Mouse (Mus musculus): ENCODE data around the gene 0610030E20Rik. TPM values are rescaled to one million over a fixed set of nuclear protein-coding genes. Genes with fewer than 3 reads are reported as not detected.

The 0610030E20Rik gene
- polyA plus RNA-seq (2016; fragmentation: Nextera tagmentation; extraction: Ambion mirVana) = 30.0 and 33.0 TPM in 2 replicates

DNA sequence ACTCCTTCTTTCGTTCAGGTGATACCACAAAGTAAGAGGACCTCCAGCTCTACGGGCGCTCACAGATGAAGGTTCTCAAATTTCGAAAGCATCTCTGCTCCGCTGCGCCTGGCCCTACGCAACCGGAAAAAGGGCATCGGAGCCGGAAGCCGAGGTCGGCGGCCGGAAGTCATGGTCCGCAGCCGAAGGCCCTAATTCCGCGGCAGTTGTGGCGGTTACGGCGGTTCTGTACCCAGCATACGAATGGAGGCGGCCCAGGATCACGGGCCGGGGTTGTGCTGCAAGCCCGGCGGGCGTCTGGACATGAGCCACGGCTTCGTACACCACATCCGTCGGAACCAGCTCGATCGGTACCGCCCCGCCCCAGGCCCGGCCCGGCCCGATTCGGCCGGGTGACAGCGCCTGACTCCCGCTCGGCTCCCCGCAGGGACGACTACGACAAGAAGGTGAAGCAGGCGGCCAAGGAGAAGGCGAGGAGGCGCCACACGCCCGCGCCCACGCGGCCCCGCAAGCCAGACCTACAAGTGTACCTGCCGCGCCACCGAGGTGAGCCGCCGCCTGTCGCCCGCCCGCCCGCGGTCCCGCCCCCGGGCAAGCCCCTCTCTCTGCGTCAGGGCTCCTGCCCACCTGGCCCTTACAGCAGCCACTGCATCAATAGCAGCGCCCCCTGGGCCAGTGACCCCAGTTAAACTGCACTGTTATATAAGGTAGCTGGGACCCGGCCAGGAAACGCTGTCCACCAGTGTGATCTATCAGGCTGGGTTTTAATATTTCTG lies at the start of gene 0610030E20Rik:
0610030E20Rik (plus strand) TSS at position 152 of the 776 bp plus-strand sequence.
- peak within 1 kb of the TSS; percentile 92 for H3K27ac ChIP-seq

DNA sequence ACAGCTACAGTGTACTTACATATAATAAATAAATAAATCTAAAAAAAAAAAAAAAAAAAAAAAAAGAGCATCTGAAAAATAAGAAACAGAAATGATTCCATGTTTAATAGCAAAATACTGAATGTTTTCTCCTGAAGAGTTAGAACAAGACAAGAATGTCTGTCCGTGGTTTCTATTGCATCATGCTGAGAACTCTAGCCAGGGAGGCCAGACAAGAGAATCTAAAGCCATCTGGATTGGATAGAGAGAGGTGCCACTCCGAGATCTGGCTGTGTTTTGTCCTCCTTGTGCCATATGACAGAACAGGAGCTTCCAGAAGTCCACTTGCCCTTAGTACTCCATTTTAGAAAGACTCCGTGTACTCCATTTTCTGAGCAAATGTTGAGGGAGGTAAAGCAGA lies 49.3 kb upstream of the 0610030E20Rik start:
- ATAC-seq (ENCODE audit: insufficient number of reproducible peaks, insufficient read depth, low FRiP score, low TSS enrichment) = no peak
- H3K4me3 ChIP-seq = no peak overlapping the region
- no peaks in the 10 kb centered on the region for H3K4me1 ChIP-seq
- no peak overlapping the region for H3K4me2 ChIP-seq (replicated peaks)
- H3K9ac ChIP-seq = no peak overlapping the region
- H3K27me3 ChIP-seq = no peaks in the 10 kb centered on the region
- 70% methylated on average over 3 of the region's 3 CpGs for WGBS
- H3K36me3 ChIP-seq = no peaks in the 10 kb centered on the region
- no peaks in the 10 kb centered on the region for H3K9me3 ChIP-seq
- H3K27ac ChIP-seq = no peak overlapping the region

More for the DNA sequence above, at the start of gene 0610030E20Rik:
- peak within 1 kb of the TSS; percentile 94 for H3K9ac ChIP-seq
- H3K4me3 ChIP-seq = peak within 1 kb of the TSS; percentile 68
- H3K4me2 ChIP-seq (replicated peaks) = peak within 1 kb of the TSS; percentile 78
- WGBS = under 1% methylated on average over 72 of the region's 72 CpGs
- ATAC-seq (ENCODE audit: insufficient number of reproducible peaks, insufficient read depth, low FRiP score, low TSS enrichment) = peak; percentile 39
- no peaks in the 10 kb centered on the region for H3K27me3 ChIP-seq
- peaks cover 16% of the 10 kb centered on the region for H3K36me3 ChIP-seq
- H3K4me1 ChIP-seq = peaks cover 29% of the 10 kb centered on the region
- H3K9me3 ChIP-seq = no peaks in the 10 kb centered on the region

DNA sequence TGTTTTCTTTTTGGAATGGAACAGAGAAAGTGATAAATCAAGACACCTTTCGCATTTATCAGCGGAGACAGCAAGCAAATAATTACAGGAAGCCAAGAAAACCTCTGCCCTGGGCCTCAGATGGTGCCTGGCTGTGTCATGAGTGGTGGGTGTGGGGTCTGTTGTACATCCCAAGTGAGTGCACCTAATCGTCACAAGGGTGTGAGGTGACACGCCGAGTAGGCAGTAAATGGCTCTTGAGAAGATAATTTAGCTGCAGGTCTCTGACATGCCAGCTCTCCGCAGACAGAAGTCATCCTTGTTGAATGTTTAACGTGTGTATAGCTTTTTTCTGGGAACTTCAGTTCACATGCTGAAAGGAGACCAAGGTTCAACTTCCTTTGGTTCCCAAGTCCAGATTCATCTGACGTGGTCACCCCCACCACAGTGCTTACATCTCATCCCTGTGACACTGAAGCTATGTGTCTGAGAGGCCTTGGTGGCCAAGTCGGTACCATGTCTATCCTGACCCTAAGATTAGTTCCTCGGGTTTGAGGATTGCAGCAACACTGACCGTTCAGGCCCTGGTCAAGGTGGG lies 44.7 kb upstream of the 0610030E20Rik start:
- no peak for ATAC-seq (ENCODE audit: insufficient number of reproducible peaks, insufficient read depth, low FRiP score, low TSS enrichment)
- no peaks in the 10 kb centered on the region for H3K9me3 ChIP-seq
- WGBS = 87% methylated on average over 11 of the region's 11 CpGs
- H3K27ac ChIP-seq = no peak overlapping the region
- H3K4me2 ChIP-seq (replicated peaks) = no peak overlapping the region
- H3K27me3 ChIP-seq = no peaks in the 10 kb centered on the region
- no peak overlapping the region for H3K4me3 ChIP-seq
- peaks cover 7% of the 10 kb centered on the region for H3K4me1 ChIP-seq
- no peaks in the 10 kb centered on the region for H3K36me3 ChIP-seq
- H3K9ac ChIP-seq = no peak overlapping the region

- Histone ChIP-seq H3K9ac (no peak overlapping the region), H3K36me3 (no peaks in the 10 kb centered on the region), H3K9me3 (no peaks in the 10 kb centered on the region), H3K27me3 (no peaks in the 10 kb centered on the region), H3K27ac (no peak overlapping the region), H3K4me3 (no peak overlapping the region), H3K4me1 (peaks cover 7% of the 10 kb centered on the region), H3K4me2 (replicated peaks) (no peak overlapping the region)
- ATAC-seq (ENCODE audit: insufficient number of reproducible peaks, insufficient read depth, low FRiP score, low TSS enrichment) = no peak
- WGBS = 42% methylated on average over 9 of the region's 9 CpGs
Measured at GRCm38 (mm10) chr6:72303510-72303909, 43.6 kb upstream of the 0610030E20Rik start.

DNA sequence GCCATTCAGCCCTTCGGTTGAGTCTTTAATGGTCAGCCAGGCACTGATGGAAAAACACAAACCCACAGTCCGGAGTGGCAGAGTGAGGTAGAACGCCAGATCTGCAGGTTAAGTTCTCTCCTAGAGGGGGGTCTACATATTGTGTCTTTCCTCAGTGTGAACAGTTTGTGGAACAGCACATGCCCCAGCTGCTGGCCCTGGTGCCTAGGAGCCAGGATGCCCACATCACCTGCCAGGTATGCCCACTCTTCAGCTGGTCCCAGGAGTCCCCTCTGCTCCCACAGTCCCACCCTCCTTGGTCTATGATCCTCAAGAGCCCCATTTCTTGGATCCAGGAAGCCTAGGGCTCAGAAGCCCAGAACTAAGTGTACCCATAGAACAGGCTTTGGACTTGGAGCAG lies 34.9 kb upstream of the 0610030E20Rik start:
- Histone ChIP-seq H3K36me3 (peaks cover 23% of the 10 kb centered on the region), H3K9ac (no peak overlapping the region), H3K9me3 (no peaks in the 10 kb centered on the region), H3K4me1 (no peaks in the 10 kb centered on the region), H3K4me3 (no peak overlapping the region), H3K4me2 (replicated peaks) (no peak overlapping the region), H3K27ac (no peak overlapping the region), H3K27me3 (no peaks in the 10 kb centered on the region)
- 88% methylated on average over 3 of the region's 3 CpGs for WGBS
- ATAC-seq (ENCODE audit: insufficient number of reproducible peaks, insufficient read depth, low FRiP score, low TSS enrichment) = no peak

DNA sequence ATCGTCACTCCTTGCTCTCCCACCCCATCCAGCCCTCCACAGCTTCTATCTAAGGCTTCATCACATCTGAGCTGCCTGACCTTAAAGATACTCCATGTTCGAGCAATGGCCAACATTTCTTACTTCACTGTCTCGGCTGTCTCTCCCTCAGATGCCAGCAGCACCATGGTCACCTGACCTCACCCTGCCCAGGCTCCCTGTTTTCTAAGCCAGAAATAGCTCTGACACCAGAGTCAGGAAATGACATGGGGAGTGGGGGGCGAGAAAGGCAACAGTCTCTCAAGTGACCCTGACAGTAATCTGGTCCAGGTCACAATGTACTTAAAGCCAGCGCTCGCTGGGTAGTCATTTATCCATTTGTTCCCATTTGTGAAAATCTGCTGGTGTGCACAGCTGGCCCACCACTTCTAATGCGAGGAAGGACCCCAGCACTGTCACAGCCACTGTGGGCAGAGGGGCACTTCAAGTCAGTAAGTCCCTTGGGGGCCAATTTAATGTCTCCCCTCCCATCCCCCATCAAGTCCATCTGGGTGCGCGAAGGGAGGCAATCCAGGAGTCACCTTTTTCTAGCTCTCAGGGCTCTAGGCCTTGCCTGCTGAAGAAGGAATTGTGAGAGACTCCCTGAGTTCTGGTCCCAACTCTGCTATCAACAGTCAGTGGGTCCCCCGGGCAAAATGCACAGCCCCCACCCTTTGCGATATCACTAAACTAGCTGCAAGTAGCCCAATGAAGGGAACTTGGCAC lies 33.8 kb upstream of the 0610030E20Rik start:
- no peaks in the 10 kb centered on the region for H3K4me1 ChIP-seq
- 88% methylated on average over 11 of the region's 11 CpGs for WGBS
- no peak overlapping the region for H3K9ac ChIP-seq
- no peak overlapping the region for H3K4me2 ChIP-seq (replicated peaks)
- H3K27me3 ChIP-seq = no peaks in the 10 kb centered on the region
- ATAC-seq (ENCODE audit: insufficient number of reproducible peaks, insufficient read depth, low FRiP score, low TSS enrichment) = no peak
- peaks cover 34% of the 10 kb centered on the region for H3K36me3 ChIP-seq
- H3K9me3 ChIP-seq = no peaks in the 10 kb centered on the region
- no peak overlapping the region for H3K27ac ChIP-seq
- H3K4me3 ChIP-seq = no peak overlapping the region

DNA sequence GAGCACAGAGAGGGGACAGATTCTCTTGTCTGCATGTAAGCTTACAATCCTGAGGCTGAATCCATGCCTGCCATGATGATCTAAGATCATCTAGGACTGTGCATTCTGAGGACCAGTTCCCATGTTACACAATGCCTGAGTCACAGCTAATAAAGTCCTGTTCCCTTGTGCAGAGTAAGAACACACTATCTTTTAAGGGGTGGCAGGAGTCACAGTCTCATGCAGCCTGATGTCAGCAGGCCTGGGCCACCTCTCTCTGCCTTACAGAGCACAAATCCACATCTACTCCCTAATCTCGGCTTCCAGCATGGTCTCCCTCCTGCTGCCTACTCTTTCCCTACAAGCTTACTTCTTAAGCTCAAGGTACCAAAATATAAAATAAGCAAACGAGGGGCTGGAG lies 31.7 kb upstream of the 0610030E20Rik start:
- 84% methylated on average over 2 of the region's 2 CpGs for WGBS
- H3K4me3 ChIP-seq = no peak overlapping the region
- no peak for ATAC-seq (ENCODE audit: insufficient number of reproducible peaks, insufficient read depth, low FRiP score, low TSS enrichment)
- H3K36me3 ChIP-seq = peaks cover 52% of the 10 kb centered on the region
- H3K4me1 ChIP-seq = no peaks in the 10 kb centered on the region
- no peaks in the 10 kb centered on the region for H3K9me3 ChIP-seq
- H3K27ac ChIP-seq = no peak overlapping the region
- no peaks in the 10 kb centered on the region for H3K27me3 ChIP-seq
- no peak overlapping the region for H3K4me2 ChIP-seq (replicated peaks)
- H3K9ac ChIP-seq = no peak overlapping the region

DNA sequence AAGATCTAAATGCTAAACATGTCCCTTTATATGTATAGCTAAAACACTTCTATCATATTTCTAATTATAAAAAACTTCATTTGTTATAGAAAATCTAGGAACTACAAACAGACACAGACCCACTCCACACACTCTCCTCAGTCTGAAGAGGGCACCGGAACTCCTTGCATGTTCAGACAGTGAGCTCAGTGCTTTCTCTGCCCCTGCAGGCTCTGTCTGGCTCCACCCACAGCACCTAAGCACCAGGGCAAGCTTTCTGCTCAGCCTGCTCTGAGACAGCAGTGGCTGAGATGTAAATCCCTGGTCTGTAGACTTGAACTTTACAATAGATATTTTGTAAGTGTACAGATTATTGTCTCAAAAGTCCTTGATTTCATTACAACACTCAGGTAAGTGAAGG lies 31.1 kb upstream of the 0610030E20Rik start:
- H3K4me2 ChIP-seq (replicated peaks) = no peak overlapping the region
- no peak overlapping the region for H3K4me3 ChIP-seq
- ATAC-seq (ENCODE audit: insufficient number of reproducible peaks, insufficient read depth, low FRiP score, low TSS enrichment) = no peak
- no peak overlapping the region for H3K27ac ChIP-seq
- peaks cover 59% of the 10 kb centered on the region for H3K36me3 ChIP-seq
- H3K27me3 ChIP-seq = no peaks in the 10 kb centered on the region
- 67% methylated on average over 1 of the region's 1 CpGs for WGBS
- H3K9ac ChIP-seq = no peak overlapping the region
- H3K9me3 ChIP-seq = no peaks in the 10 kb centered on the region
- no peaks in the 10 kb centered on the region for H3K4me1 ChIP-seq

- no peak overlapping the region for H3K27ac ChIP-seq
- no peak overlapping the region for H3K4me3 ChIP-seq
- H3K27me3 ChIP-seq = no peaks in the 10 kb centered on the region
- H3K9ac ChIP-seq = no peak overlapping the region
- no peaks in the 10 kb centered on the region for H3K4me1 ChIP-seq
- H3K36me3 ChIP-seq = peaks cover 67% of the 10 kb centered on the region
- no peaks in the 10 kb centered on the region for H3K9me3 ChIP-seq
- 76% methylated on average over 5 of the region's 5 CpGs for WGBS
- no peak overlapping the region for H3K4me2 ChIP-seq (replicated peaks)
- ATAC-seq (ENCODE audit: insufficient number of reproducible peaks, insufficient read depth, low FRiP score, low TSS enrichment) = no peak
Measured at GRCm38 (mm10) chr6:72318440-72318839, 28.7 kb upstream of the 0610030E20Rik start.

GRCm38 (mm10) chr6:72319019-72319418 lies 28.1 kb upstream of the 0610030E20Rik start:
- 83% methylated on average over 11 of the region's 11 CpGs for WGBS
- H3K4me3 ChIP-seq = no peak overlapping the region
- no peak overlapping the region for H3K4me2 ChIP-seq (replicated peaks)
- H3K36me3 ChIP-seq = peaks cover 67% of the 10 kb centered on the region
- H3K9ac ChIP-seq = no peak overlapping the region
- H3K27me3 ChIP-seq = no peaks in the 10 kb centered on the region
- no peaks in the 10 kb centered on the region for H3K4me1 ChIP-seq
- H3K27ac ChIP-seq = no peak overlapping the region
- no peaks in the 10 kb centered on the region for H3K9me3 ChIP-seq
- ATAC-seq (ENCODE audit: insufficient number of reproducible peaks, insufficient read depth, low FRiP score, low TSS enrichment) = no peak

DNA sequence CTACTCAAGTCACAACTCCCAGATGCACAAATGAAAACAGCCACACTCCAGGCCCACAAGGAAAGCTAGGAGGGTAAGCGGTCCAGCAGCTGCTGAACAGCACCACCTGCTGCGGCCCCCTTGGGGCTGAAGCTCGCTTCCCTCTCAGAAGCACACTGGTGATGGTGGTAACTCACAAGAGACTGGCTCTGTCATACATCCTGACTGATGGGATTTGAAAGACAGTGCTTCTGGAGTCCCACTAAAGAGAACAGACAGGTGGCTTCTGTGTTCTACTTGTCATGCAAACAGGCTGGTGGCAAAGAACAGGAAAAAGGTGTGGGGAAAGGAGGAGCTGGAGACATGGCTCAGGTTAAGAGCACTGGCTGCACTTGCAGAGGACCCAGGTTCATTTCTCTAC lies 24.2 kb upstream of the 0610030E20Rik start:
- H3K9me3 ChIP-seq = no peaks in the 10 kb centered on the region
- no peaks in the 10 kb centered on the region for H3K4me1 ChIP-seq
- no peak overlapping the region for H3K4me2 ChIP-seq (replicated peaks)
- no peak overlapping the region for H3K9ac ChIP-seq
- 87% methylated on average over 3 of the region's 3 CpGs for WGBS
- ATAC-seq (ENCODE audit: insufficient number of reproducible peaks, insufficient read depth, low FRiP score, low TSS enrichment) = no peak
- no peaks in the 10 kb centered on the region for H3K27me3 ChIP-seq
- H3K4me3 ChIP-seq = no peak overlapping the region
- peaks cover 89% of the 10 kb centered on the region for H3K36me3 ChIP-seq
- no peak overlapping the region for H3K27ac ChIP-seq

Measured in embryonic facial prominence, embryonic 12.5 days (tissue).